Mouse (Mus musculus): ENCODE results near the gene Afdn. TPM values are rescaled to one million over a fixed set of nuclear protein-coding genes. Genes with fewer than 3 reads are reported as not detected.

The Afdn gene
- total RNA-seq (2021) = 100 to 1,000 TPM in 1 of 2 experiments, 10 to 100 TPM in 1; 67.3 to 109 TPM
- long read RNA-seq, experiment 1, partial matches to known transcripts = 16 of 21 reads
- long read RNA-seq, experiment 1, other reads (novel, unspliced or antisense) = 5 of 21 reads
- long read RNA-seq, experiment 2, partial matches to known transcripts = 2 of 4 reads
- long read RNA-seq, experiment 2, other reads (novel, unspliced or antisense) = 1 of 4 reads

- peak; percentile 84 to 91 for DNase-seq
These were observed at the start of gene Afdn for GRCm38 (mm10) chr17:13759853-13760627. Gene Afdn (plus strand): TSS chr17:13760539.

DNA sequence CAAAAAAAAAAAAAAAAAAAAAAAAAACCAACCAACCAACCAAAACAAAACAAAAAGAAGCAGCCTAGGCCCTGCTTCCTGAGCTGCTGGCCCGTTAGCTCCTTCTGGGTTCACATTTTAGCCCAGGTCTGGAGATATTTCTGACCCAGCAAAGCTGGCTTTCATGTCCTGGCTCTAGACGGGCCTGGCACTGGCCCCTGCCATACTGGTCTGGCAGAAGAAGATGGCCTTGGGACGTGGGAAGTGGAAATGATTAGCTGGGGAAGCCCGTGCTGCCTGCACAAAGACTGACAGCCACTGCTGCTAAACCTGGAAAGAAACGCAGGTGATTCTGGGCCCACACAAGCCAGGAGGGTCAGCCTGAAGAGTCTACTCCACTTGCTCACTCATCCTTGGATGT is 49.2 kb upstream of the Afdn start:
- DNase-seq = peak; percentile 64 to 75

DNA sequence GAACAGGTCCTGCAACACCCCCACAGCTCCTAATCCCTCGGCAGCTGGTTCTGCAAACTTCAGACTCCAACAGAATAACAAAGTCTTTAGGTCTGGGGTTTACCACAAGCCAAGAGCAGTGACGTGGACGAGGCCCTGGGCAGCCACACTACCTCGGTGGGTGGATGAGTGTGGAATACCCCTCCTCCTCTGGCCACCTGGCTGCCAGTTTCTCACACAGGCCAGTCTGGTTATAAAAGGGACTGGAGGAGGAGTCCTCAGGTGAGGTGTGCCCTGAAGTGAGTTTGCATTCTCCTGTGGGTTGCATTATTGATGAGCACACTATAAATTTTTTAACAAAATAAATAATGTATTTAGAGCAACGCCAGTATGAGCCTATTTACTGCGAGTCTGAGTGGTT is 48.2 kb upstream of the Afdn start:
- DNase-seq = no peak

DNA sequence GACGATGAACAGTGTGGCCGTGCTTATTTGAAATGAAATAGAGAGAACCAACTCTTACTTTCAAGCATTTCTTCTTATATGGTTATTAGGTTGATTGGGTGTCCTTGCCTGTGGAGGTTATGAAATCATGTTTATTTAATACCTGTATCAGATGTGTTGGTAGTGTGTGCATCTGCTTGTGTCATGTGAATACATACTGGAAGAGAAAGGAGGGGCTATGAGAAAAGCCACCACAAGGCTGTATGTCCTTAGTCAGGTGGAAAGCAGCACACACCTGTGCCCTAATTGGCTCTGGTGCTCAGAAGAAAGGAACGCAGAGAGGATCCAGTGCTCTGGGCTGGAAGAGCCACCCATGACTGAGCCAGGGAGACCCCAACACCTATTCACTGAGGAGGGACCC is 47.8 kb upstream of the Afdn start:
- DNase-seq = no peak

- no peak for DNase-seq
These were observed 46.2 kb upstream of the Afdn start for GRCm38 (mm10) chr17:13714128-13714527.

GRCm38 (mm10) chr17:13714654-13715053 is 45.7 kb upstream of the Afdn start:
- DNase-seq = peak in 1 of 2 experiments; percentile 27

- DNase-seq = no peak
These were observed 44.8 kb upstream of the Afdn start for GRCm38 (mm10) chr17:13715511-13715910.

GRCm38 (mm10) chr17:13716336-13716735 is 44.0 kb upstream of the Afdn start:
- no peak for DNase-seq

GRCm38 (mm10) chr17:13717428-13717827 is 42.9 kb upstream of the Afdn start:
- peak; percentile 82 to 83 for DNase-seq

GRCm38 (mm10) chr17:13720187-13720586 is 40.2 kb upstream of the Afdn start:
- no peak for DNase-seq

GRCm38 (mm10) chr17:13721372-13721771 is 39.0 kb upstream of the Afdn start:
- peak; percentile 64 to 68 for DNase-seq

GRCm38 (mm10) chr17:13722434-13722833 is 37.9 kb upstream of the Afdn start:
- no peak for DNase-seq

- no peak for DNase-seq
These were observed 35.3 kb upstream of the Afdn start for GRCm38 (mm10) chr17:13725004-13725550.

- DNase-seq = no peak
These were observed 33.4 kb upstream of the Afdn start for GRCm38 (mm10) chr17:13726832-13727355.

DNA sequence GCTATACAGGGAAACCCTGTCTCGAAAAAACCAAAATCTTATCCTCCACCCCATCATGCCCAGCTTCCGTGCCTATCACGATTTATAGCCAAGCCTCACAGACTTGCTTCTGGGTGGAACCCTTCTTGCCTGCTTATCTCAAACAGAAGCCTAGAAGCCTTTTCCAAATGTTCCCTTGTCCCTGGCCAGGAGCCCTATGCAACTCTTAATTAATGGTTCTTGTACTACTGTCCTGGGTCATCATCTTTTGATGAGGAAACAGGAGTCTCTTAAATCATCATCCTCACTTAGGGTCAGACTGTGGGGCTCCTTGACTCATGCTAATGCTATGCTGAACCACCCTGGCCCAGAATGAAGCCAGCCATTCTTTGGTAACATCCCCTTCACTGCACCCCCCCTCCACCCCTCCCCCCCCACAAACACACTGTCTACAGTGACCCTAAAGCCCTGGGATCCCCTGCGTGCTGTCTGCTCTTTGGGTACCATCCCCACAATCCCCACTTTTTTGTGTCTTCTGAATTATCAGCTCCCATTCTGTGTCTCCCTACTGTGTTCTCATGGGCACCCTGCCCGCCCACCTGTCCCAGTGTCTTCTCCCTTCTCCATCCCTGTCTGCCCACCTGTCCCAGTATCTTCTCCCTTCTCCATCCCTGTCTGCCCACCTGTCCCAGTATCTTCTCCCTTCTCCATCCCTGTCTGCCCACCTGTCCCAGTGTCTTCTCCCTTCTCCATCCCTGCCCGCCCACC is 29.2 kb upstream of the Afdn start:
- no peak for DNase-seq

DNA sequence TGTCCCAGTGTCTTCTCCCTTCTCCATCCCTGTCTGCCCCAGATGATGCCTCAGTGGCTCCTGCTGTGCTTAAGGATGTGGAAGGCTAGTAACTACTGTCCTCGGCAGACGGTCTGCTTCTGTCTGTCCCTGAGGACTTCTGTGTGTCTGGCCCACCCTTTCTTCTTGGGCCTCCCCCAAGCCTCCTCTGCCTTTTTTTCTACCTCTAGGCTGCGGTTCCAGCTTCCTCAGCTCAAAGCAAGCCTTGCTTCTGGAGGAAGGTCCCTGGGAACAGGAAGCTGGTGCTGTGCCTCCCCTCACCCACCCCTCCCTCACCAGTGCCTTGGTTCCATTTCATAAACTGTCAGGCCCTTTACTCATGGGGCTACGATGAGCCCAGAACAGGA is 28.6 kb upstream of the Afdn start:
- DNase-seq = no peak

DNA sequence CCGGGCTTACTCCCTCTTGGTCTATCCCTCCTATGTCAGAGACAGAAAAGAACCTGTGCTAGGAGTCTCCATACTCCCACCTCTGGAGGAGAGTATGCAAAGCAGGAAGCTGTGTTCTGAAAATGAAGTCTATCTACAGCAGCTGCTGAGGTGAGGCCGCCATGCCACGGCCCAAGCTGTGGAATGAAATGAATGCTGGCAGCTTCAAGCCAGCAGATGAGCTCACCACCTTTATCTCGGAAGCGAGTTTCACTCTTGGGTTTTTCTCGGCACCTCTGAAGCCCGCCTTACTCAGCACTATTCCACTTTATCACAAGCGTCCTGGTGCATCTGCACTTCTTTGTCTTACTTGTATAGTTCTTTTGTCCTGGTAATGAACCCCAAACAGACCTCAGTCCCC is 27.7 kb upstream of the Afdn start:
- no peak for DNase-seq

- no peak for DNase-seq
These were observed 26.4 kb upstream of the Afdn start for GRCm38 (mm10) chr17:13733971-13734370.

DNA sequence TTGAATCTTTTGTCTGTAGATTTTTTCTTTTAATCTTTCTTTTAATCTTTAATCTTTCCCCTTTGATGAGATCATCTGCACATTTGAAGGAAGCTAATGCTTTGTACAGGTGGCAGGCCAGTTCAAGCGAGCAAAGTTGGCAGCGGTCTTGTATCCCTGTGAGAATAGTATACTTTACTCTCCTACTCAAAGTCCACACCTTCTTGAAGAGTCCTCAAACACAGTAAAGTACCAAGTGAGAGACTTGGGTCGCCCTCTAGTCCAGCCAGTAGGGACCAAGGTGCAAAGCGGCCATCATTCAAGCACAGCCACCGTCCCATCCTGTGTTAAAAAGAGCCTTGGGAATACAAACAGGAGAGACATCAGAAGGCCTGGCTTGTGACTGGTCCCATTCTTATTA is 25.3 kb upstream of the Afdn start:
- no peak for DNase-seq

DNA sequence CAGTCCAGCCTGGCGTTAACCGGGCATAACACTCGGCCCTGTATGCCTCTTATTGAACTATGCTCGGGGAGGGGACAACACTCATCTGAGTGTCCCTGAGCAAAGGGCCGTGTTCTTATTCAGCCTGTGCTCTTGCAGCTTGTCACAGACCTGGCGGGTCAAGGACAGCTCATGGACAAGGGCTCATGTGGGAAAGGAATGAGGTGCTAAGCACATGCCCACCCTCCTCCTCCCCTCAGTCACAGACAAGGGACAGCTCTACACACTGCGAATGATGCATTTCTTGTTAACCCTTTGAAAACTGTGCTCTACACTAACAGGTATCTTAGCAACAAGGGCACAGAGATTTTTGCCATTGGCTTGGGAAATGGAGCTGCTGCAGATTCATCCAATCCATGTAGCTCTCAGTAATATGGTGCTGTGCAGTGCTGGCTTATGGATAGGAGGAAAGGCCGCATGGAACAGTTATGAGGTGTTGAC is 24.5 kb upstream of the Afdn start:
- peak; percentile 44 to 58 for DNase-seq

DNA sequence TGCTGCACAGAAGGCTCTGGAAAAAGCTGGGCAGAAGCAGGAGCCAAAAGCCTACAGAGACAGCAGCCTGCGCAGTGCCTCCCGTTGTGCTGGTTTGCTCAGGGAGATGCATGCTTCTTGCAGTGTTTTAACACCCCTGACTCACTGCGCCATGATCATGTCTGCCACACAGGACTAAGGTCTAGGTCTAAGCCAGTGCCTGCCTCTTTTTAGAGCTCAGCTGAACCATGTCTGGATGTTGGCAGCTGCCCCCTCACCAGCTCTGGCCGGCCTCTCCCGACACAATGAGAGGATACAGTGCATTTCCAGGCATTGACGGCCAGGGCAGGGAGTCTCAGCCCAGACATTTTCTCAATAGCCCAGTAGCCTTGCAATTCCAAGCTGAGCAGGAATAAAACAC is 23.0 kb upstream of the Afdn start:
- no peak for DNase-seq

GRCm38 (mm10) chr17:13738121-13738776 is 22.1 kb upstream of the Afdn start:
- no peak for DNase-seq

Measured in adrenal gland, postnatal 36 days (tissue).